Mouse (Mus musculus) leukemia stem cell, adult 10-12 weeks (primary cell): ENCODE measurements around the gene Prepl. TPM values are rescaled to one million over a fixed set of nuclear protein-coding genes. Genes with fewer than 3 reads are reported as not detected.

Experiments used
- polyA plus RNA-seq: library from polyadenylated mRNA; stranded (reverse); fragments of >175 nt; gene quantifications from 2 replicates; pipeline ENCODE4 v1.2.3, GENCODE M21; 2012; ENCODE audit warnings: low replicate concordance

The Prepl gene
- 0.37 and 1.1 TPM in 2 replicates for polyA plus RNA-seq

DNA sequence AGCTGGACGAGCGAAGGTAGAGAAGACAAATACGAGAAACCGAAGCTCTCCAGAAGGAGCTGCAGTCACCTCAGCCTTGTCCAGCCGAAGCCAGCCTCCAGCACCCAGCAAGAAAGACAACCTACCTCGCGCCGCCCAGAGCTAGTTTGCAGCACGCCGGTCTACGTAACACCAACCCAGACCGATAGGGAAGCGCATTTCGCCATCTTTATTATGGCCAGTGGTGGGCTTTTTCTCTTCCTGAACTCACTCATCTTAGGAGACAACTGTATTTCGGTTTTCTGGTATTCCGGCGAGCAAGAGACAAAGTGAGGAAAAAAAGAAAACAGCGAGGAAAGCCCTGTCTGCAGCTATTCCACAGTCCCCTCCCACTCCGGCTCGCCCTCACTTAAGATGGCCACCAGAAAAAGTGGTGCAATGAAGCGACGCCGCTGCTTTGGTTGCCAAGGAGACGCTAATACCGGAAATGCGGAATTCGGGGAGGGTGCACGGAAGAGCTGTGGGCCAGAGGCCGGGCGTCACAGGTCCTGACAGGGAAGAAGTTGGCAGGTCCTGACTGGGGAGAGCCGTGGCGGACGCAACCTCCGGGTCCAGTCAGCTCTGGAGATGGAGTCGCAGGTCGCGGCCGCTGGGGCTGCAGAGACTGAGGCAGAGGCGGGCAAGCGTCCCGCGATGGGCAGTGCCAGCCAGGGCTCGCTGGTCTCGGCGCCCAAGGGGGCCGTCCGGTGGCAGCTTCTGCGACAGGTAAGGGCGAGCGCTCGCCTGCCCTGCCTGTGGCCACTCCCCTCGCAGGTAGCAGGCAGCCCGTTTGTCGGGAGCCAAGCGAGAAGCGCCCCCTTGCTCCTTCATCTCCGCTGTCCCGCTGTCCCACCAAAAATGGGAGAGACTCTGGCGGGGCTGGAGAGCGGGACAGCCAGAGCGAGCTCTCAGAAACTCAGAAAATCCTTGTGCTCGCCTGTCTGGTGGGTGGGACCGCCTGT, at the start of gene Prepl, which contains the start of gene Camkmt:
Prepl (minus strand) TSS at position 122 of the 980 bp plus-strand sequence.
Camkmt (plus strand) TSS at position 433 of the 980 bp plus-strand sequence.

GRCm38 (mm10) chr17:85028093-85028739, 61.8 kb downstream of the Prepl start, which contains the start of gene Slc3a1:
TSS of gene Slc3a1 (plus strand) at chr17:85028376.

Other genes starting within 250 kb of the Prepl start
- gene Ppm1b, start 133.5 kb downstream of the Prepl start, polyA plus RNA-seq: 34.2 and 69.4 TPM in 2 replicates
- gene Slc3a1, start 61.9 kb downstream of the Prepl start, polyA plus RNA-seq: not detected in 2 replicates
- 2.8 and 3.1 TPM in 2 replicates for gene Camkmt, start 311 bp upstream of the Prepl start, polyA plus RNA-seq